Mouse (Mus musculus): Measurements from ENCODE around the gene Pou2f1. TPM values are rescaled to one million over a fixed set of nuclear protein-coding genes. Genes with fewer than 3 reads are reported as not detected.

The Pou2f1 gene
- polyA plus RNA-seq, 1 experiment, result 10.8 TPM

GRCm38 (mm10) chr1:165969001-165969690 lies 33.3 kb downstream of the Pou2f1 start:
- H3K27ac ChIP-seq (ENCODE audit: insufficient read depth, low read depth, low read length), result no peak overlapping the region
- WGBS, result 88% methylated on average over 3 of the region's 3 CpGs
- no peaks in the 10 kb centered on the region for H3K4me1 ChIP-seq (ENCODE audit: control insufficient read depth, insufficient read depth, low read length)
- no peak overlapping the region for H3K4me3 ChIP-seq (ENCODE audit: insufficient read depth, low read depth, low read length)
- H3K36me3 ChIP-seq (ENCODE audit: control insufficient read depth, insufficient read depth, low read length), result no peaks in the 10 kb centered on the region
- TF ChIP-seq POLR2A (IDR thresholded peaks at IDR 0.05; ENCODE audit: low read depth, low read length) (no peak), CTCF (conservative IDR thresholded peaks at IDR 0.05; ENCODE audit: insufficient read depth, insufficient read length, low read depth, low read length) (no peak)
- DNase-seq, result no peak
- H3K27me3 ChIP-seq (replicated peaks; ENCODE audit: control insufficient read depth, insufficient read depth, low read length), result no peaks in the 10 kb centered on the region

GRCm38 (mm10) chr1:165967027-165967654 lies 35.3 kb downstream of the Pou2f1 start:
- WGBS, result 34% methylated on average over 4 of the region's 4 CpGs
- no peak overlapping the region for H3K4me3 ChIP-seq (ENCODE audit: insufficient read depth, low read depth, low read length)
- TF ChIP-seq POLR2A (IDR thresholded peaks at IDR 0.05; ENCODE audit: low read depth, low read length) (no peak), CTCF (conservative IDR thresholded peaks at IDR 0.05; ENCODE audit: insufficient read depth, insufficient read length, low read depth, low read length) (no peak)
- H3K4me1 ChIP-seq (ENCODE audit: control insufficient read depth, insufficient read depth, low read length), result no peaks in the 10 kb centered on the region
- H3K27me3 ChIP-seq (replicated peaks; ENCODE audit: control insufficient read depth, insufficient read depth, low read length), result no peaks in the 10 kb centered on the region
- no peak overlapping the region for H3K27ac ChIP-seq (ENCODE audit: insufficient read depth, low read depth, low read length)
- DNase-seq, result peak; percentile 59
- no peaks in the 10 kb centered on the region for H3K36me3 ChIP-seq (ENCODE audit: control insufficient read depth, insufficient read depth, low read length)

GRCm38 (mm10) chr1:165966156-165966914 lies 36.1 kb downstream of the Pou2f1 start:
- Histone ChIP-seq H3K4me1 (ENCODE audit: control insufficient read depth, insufficient read depth, low read length) (peaks cover 3% of the 10 kb centered on the region), H3K36me3 (ENCODE audit: control insufficient read depth, insufficient read depth, low read length) (no peaks in the 10 kb centered on the region), H3K4me3 (ENCODE audit: insufficient read depth, low read depth, low read length) (no peak overlapping the region), H3K27ac (ENCODE audit: insufficient read depth, low read depth, low read length) (no peak overlapping the region), H3K27me3 (replicated peaks; ENCODE audit: control insufficient read depth, insufficient read depth, low read length) (no peaks in the 10 kb centered on the region)
- 93% methylated on average over 5 of the region's 5 CpGs for WGBS
- TF ChIP-seq CTCF (conservative IDR thresholded peaks at IDR 0.05; ENCODE audit: insufficient read depth, insufficient read length, low read depth, low read length) (no peak), POLR2A (IDR thresholded peaks at IDR 0.05; ENCODE audit: low read depth, low read length) (no peak)
- DNase-seq, result no peak

GRCm38 (mm10) chr1:165961676-165962364 lies 40.7 kb downstream of the Pou2f1 start:
- Histone ChIP-seq H3K36me3 (ENCODE audit: control insufficient read depth, insufficient read depth, low read length) (no peaks in the 10 kb centered on the region), H3K27ac (ENCODE audit: insufficient read depth, low read depth, low read length) (no peak overlapping the region), H3K4me3 (ENCODE audit: insufficient read depth, low read depth, low read length) (no peak overlapping the region), H3K4me1 (ENCODE audit: control insufficient read depth, insufficient read depth, low read length) (peaks cover 4% of the 10 kb centered on the region), H3K27me3 (replicated peaks; ENCODE audit: control insufficient read depth, insufficient read depth, low read length) (no peaks in the 10 kb centered on the region)
- TF ChIP-seq CTCF (conservative IDR thresholded peaks at IDR 0.05; ENCODE audit: insufficient read depth, insufficient read length, low read depth, low read length) (no peak), POLR2A (IDR thresholded peaks at IDR 0.05; ENCODE audit: low read depth, low read length) (no peak)
- 75% methylated on average over 6 of the region's 6 CpGs for WGBS
- DNase-seq, result no peak

- no peak for DNase-seq
- H3K4me3 ChIP-seq (ENCODE audit: insufficient read depth, low read depth, low read length), result no peak overlapping the region
- TF ChIP-seq CTCF (conservative IDR thresholded peaks at IDR 0.05; ENCODE audit: insufficient read depth, insufficient read length, low read depth, low read length) (no peak), POLR2A (IDR thresholded peaks at IDR 0.05; ENCODE audit: low read depth, low read length) (no peak)
- no peak overlapping the region for H3K27ac ChIP-seq (ENCODE audit: insufficient read depth, low read depth, low read length)
- H3K4me1 ChIP-seq (ENCODE audit: control insufficient read depth, insufficient read depth, low read length), result peaks cover 4% of the 10 kb centered on the region
- no peaks in the 10 kb centered on the region for H3K27me3 ChIP-seq (replicated peaks; ENCODE audit: control insufficient read depth, insufficient read depth, low read length)
- H3K36me3 ChIP-seq (ENCODE audit: control insufficient read depth, insufficient read depth, low read length), result no peaks in the 10 kb centered on the region
These were observed 44.3 kb downstream of the Pou2f1 start for GRCm38 (mm10) chr1:165958159-165958558.

GRCm38 (mm10) chr1:165948214-165948813 lies 54.2 kb downstream of the Pou2f1 start:
- WGBS, result 79% methylated on average over 2 of the region's 2 CpGs
- no peaks in the 10 kb centered on the region for H3K4me1 ChIP-seq (ENCODE audit: control insufficient read depth, insufficient read depth, low read length)
- DNase-seq, result no peak
- no peak overlapping the region for H3K27ac ChIP-seq (ENCODE audit: insufficient read depth, low read depth, low read length)
- H3K4me3 ChIP-seq (ENCODE audit: insufficient read depth, low read depth, low read length), result no peak overlapping the region
- H3K27me3 ChIP-seq (replicated peaks; ENCODE audit: control insufficient read depth, insufficient read depth, low read length), result no peaks in the 10 kb centered on the region
- TF ChIP-seq POLR2A (IDR thresholded peaks at IDR 0.05; ENCODE audit: low read depth, low read length) (no peak), CTCF (conservative IDR thresholded peaks at IDR 0.05; ENCODE audit: insufficient read depth, insufficient read length, low read depth, low read length) (no peak)
- no peaks in the 10 kb centered on the region for H3K36me3 ChIP-seq (ENCODE audit: control insufficient read depth, insufficient read depth, low read length)
